Mouse (Mus musculus): ENCODE data around the gene Upk3b. TPM values are rescaled to one million over a fixed set of nuclear protein-coding genes. Genes with fewer than 3 reads are reported as not detected.
A peak's percentile ranks its signal among the peaks of the same experiment; 100 is the strongest.

Upk3b gene
- total and polyA plus RNA-seq, 2 experiments from 2014 or later = not detected

- Histone ChIP-seq H3K36me3 (ENCODE audit: insufficient read depth, low read length) (no peaks in the 10 kb centered on the region), H3K27ac (ENCODE audit: low read depth, low read length) (peak within 1 kb of the TSS; percentile 27; the same call in 1 of the 2 replicates), H3K4me3 (ENCODE audit: low read depth, low read length) (peak within 1 kb of the TSS; percentile 65), H3K9ac (replicated peaks; ENCODE audit: low read length, poor library complexity, severe bottlenecking) (peak within 1 kb of the TSS; percentile 69), H3K27me3 (ENCODE audit: insufficient read depth, low read length) (no peaks in the 10 kb centered on the region), H3K9me3 (ENCODE audit: low read length) (no peaks in the 10 kb centered on the region), H3K4me2 (ENCODE audit: low read depth, low read length, poor library complexity, severe bottlenecking) (peak within 1 kb of the TSS; percentile 76), H3K4me1 (ENCODE audit: insufficient read depth, low read length) (peaks cover 7% of the 10 kb centered on the region; the same call in 1 of the 2 replicates)
- WGBS = under 1% methylated on average over 25 of the region's 28 CpGs
- DNase-seq (ENCODE audit: low spot score) = peak; percentile 97
- TF ChIP-seq CTCF (IDR thresholded peaks at IDR 0.05) = peak; percentile 30; the same call in 1 of the 2 replicates
- ATAC-seq (ENCODE audit: low FRiP score) = peak; percentile 93
Measured at GRCm38 (mm10) chr5:136083669-136084107, 45.4 kb downstream of the Upk3b start, which contains the start of gene Rasa4. Gene Rasa4 (plus strand): TSS chr5:136083916.

- Histone ChIP-seq H3K36me3 (ENCODE audit: insufficient read depth, low read length) (no peaks in the 10 kb centered on the region), H3K27ac (ENCODE audit: low read depth, low read length) (peak overlapping the region; percentile 27; the same call in 1 of the 2 replicates), H3K9me3 (ENCODE audit: low read length) (no peaks in the 10 kb centered on the region), H3K4me2 (ENCODE audit: low read depth, low read length, poor library complexity, severe bottlenecking) (peak overlapping the region; percentile 76), H3K9ac (replicated peaks; ENCODE audit: low read length, poor library complexity, severe bottlenecking) (peak overlapping the region; percentile 69), H3K4me3 (ENCODE audit: low read depth, low read length) (peak overlapping the region; percentile 65), H3K4me1 (ENCODE audit: insufficient read depth, low read length) (peaks cover 7% of the 10 kb centered on the region; the same call in 1 of the 2 replicates), H3K27me3 (ENCODE audit: insufficient read depth, low read length) (no peaks in the 10 kb centered on the region)
- ATAC-seq (ENCODE audit: low FRiP score) = peak; percentile 39; the same call in 1 of the 2 replicates
- 2% methylated on average over 23 of the region's 23 CpGs for WGBS
- no peak for TF ChIP-seq CTCF (IDR thresholded peaks at IDR 0.05)
- DNase-seq (ENCODE audit: low spot score) = peak; percentile 9
Measured at GRCm38 (mm10) chr5:136084144-136084881, 46.0 kb downstream of the Upk3b start.

- peak overlapping the region; percentile 76 for H3K4me2 ChIP-seq (ENCODE audit: low read depth, low read length, poor library complexity, severe bottlenecking)
- H3K9ac ChIP-seq (replicated peaks; ENCODE audit: low read length, poor library complexity, severe bottlenecking) = peak overlapping the region; percentile 69
- H3K27me3 ChIP-seq (ENCODE audit: insufficient read depth, low read length) = no peaks in the 10 kb centered on the region
- H3K4me1 ChIP-seq (ENCODE audit: insufficient read depth, low read length) = peaks cover 7% of the 10 kb centered on the region; the same call in 1 of the 2 replicates
- ATAC-seq (ENCODE audit: low FRiP score) = peak; percentile 47
- peak overlapping the region; percentile 65 for H3K4me3 ChIP-seq (ENCODE audit: low read depth, low read length)
- TF ChIP-seq CTCF (IDR thresholded peaks at IDR 0.05) = no peak
- no peaks in the 10 kb centered on the region for H3K9me3 ChIP-seq (ENCODE audit: low read length)
- H3K27ac ChIP-seq (ENCODE audit: low read depth, low read length) = peak overlapping the region; percentile 65
- no peaks in the 10 kb centered on the region for H3K36me3 ChIP-seq (ENCODE audit: insufficient read depth, low read length)
- DNase-seq (ENCODE audit: low spot score) = peak; percentile 71
- WGBS = 5% methylated on average over 20 of the region's 21 CpGs
Measured at GRCm38 (mm10) chr5:136084891-136085651, 46.8 kb downstream of the Upk3b start.

GRCm38 (mm10) chr5:136086290-136086689, 48.0 kb downstream of the Upk3b start:
- Histone ChIP-seq H3K9me3 (ENCODE audit: low read length) (no peaks in the 10 kb centered on the region), H3K9ac (replicated peaks; ENCODE audit: low read length, poor library complexity, severe bottlenecking) (no peak overlapping the region), H3K27ac (ENCODE audit: low read depth, low read length) (no peak overlapping the region), H3K4me1 (ENCODE audit: insufficient read depth, low read length) (peaks cover 7% of the 10 kb centered on the region; the same call in 1 of the 2 replicates), H3K4me2 (ENCODE audit: low read depth, low read length, poor library complexity, severe bottlenecking) (peak overlapping the region; percentile 5; the same call in 1 of the 2 replicates), H3K27me3 (ENCODE audit: insufficient read depth, low read length) (no peaks in the 10 kb centered on the region), H3K36me3 (ENCODE audit: insufficient read depth, low read length) (peaks cover 6% of the 10 kb centered on the region), H3K4me3 (ENCODE audit: low read depth, low read length) (no peak overlapping the region)
- DNase-seq (ENCODE audit: low spot score) = no peak
- ATAC-seq (ENCODE audit: low FRiP score) = no peak
- 97% methylated on average over 8 of the region's 8 CpGs for WGBS
- TF ChIP-seq CTCF (IDR thresholded peaks at IDR 0.05) = no peak

GRCm38 (mm10) chr5:136088821-136089575, 50.7 kb downstream of the Upk3b start:
- peak; percentile 59 for TF ChIP-seq CTCF (IDR thresholded peaks at IDR 0.05)
- 22% methylated on average over 14 of the region's 14 CpGs for WGBS
- Histone ChIP-seq H3K36me3 (ENCODE audit: insufficient read depth, low read length) (peaks cover 12% of the 10 kb centered on the region), H3K9ac (replicated peaks; ENCODE audit: low read length, poor library complexity, severe bottlenecking) (no peak overlapping the region), H3K9me3 (ENCODE audit: low read length) (no peaks in the 10 kb centered on the region), H3K4me3 (ENCODE audit: low read depth, low read length) (no peak overlapping the region), H3K4me1 (ENCODE audit: insufficient read depth, low read length) (peaks cover 7% of the 10 kb centered on the region; the same call in 1 of the 2 replicates), H3K27me3 (ENCODE audit: insufficient read depth, low read length) (no peaks in the 10 kb centered on the region), H3K27ac (ENCODE audit: low read depth, low read length) (no peak overlapping the region), H3K4me2 (ENCODE audit: low read depth, low read length, poor library complexity, severe bottlenecking) (no peak overlapping the region)
- DNase-seq (ENCODE audit: low spot score) (peak; percentile 11), ATAC-seq (ENCODE audit: low FRiP score) (no peak)

Data from midbrain, postnatal 0 days (tissue).